24 mouse cellular contexts compared by ENCODE assay signal in the genomic region with DNA sequence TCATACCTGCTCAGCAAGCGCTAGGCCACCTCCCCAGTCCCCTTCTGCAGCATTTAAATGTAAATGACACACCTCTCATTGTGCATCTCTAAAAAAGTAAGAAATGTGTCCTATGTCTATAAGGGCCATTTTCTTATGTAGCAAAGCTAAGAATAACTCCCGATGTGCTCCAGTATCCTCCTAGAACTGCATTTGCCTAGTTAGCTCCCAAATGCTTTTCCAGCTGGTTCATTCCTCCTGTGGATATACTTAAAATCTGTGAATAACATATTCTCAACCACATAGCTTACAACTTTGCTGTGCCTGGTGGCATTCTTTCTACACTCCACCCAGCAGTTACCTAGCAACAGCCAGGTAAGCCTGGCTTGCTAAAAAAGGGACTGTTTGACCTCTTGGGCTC.
"Had no signal": no experiment of that assay in that cellular context is flagged by ENCODE, and none has a peak within 500 bp of the region (broad histone marks: within the 10 kb centered on the region; RNA-seq: fewer than 3 reads in every experiment).

No protein-coding gene starts in this region.

- H3K36me3 ChIP-seq: heart, embryonic 12.5 days; hindbrain, embryonic 10.5 days; hindbrain, embryonic 12.5 days; intestine, embryonic 15.5 days; limb, embryonic 10.5 days; limb, embryonic 12.5 days; liver, embryonic 13.5 days; liver, embryonic 15.5 days had no signal

- H3K27ac ChIP-seq: heart, adult 2 months; hindbrain, embryonic 10.5 days; hindbrain, embryonic 12.5 days; hindbrain, embryonic 14.5 days; intestine, embryonic 15.5 days; limb, embryonic 10.5 days; limb, embryonic 12.5 days; liver, embryonic 13.5 days; liver, embryonic 15.5 days had no signal

- DNase-seq: gastrocnemius, postnatal 14 days; gastrocnemius, postnatal 36 days; heart, adult 2 months; heart, postnatal 10 days; heart, postnatal 4 days; kidney, adult 18-20 months; kidney, adult 8-10 months; kidney, postnatal 10 days; kidney, postnatal 25 days; kidney, postnatal 4 days; liver; liver, embryonic 13.5 days had no signal

- H3K27me3 ChIP-seq: heart, embryonic 12.5 days; hindbrain, embryonic 12.5 days; intestine, embryonic 15.5 days; limb, embryonic 12.5 days; liver, embryonic 13.5 days; liver, embryonic 15.5 days had no signal

- H3K4me3 ChIP-seq: heart, adult 2 months; heart, embryonic 12.5 days; hindbrain, embryonic 10.5 days; hindbrain, embryonic 12.5 days; intestine, embryonic 15.5 days; limb, embryonic 10.5 days; limb, embryonic 12.5 days; liver, embryonic 13.5 days; liver, embryonic 15.5 days had no signal

- H3K9me3 ChIP-seq: hindbrain, embryonic 12.5 days; intestine, embryonic 15.5 days; limb, embryonic 10.5 days; liver, embryonic 13.5 days; liver, embryonic 15.5 days had no signal

- H3K4me1 ChIP-seq: heart, embryonic 12.5 days; hindbrain, embryonic 12.5 days; intestine, embryonic 15.5 days; limb, embryonic 10.5 days; limb, embryonic 12.5 days; liver, embryonic 13.5 days; liver, embryonic 15.5 days had no signal

- ATAC-seq: hindbrain, embryonic 16.5 days; inflammation-experienced regulatory T-cells, adult 6 months; intestine, embryonic 15.5 days; intestine, postnatal 0 days had no signal

- H3K9ac ChIP-seq: heart, embryonic 12.5 days; hindbrain, embryonic 12.5 days; hindbrain, embryonic 14.5 days; intestine, embryonic 15.5 days; limb, embryonic 12.5 days; liver, embryonic 13.5 days; liver, embryonic 15.5 days had no signal

- H3K4me2 ChIP-seq: heart, embryonic 12.5 days; hindbrain, embryonic 12.5 days; hindbrain, embryonic 14.5 days; intestine, embryonic 15.5 days; limb, embryonic 12.5 days; liver, embryonic 11.5 days; liver, embryonic 13.5 days; liver, embryonic 15.5 days had no signal
